Mouse (Mus musculus) spleen, embryonic (tissue): ENCODE results near the gene Alcam.

Source experiments
- CTCF ChIA-PET: fragments of 350-600 bp; sonication (Branson Sonifier 250); formaldehyde crosslinking; loops from one replicate; lab custom pipeline; 2022; lab: Charles Lee

The Alcam gene

DNA sequence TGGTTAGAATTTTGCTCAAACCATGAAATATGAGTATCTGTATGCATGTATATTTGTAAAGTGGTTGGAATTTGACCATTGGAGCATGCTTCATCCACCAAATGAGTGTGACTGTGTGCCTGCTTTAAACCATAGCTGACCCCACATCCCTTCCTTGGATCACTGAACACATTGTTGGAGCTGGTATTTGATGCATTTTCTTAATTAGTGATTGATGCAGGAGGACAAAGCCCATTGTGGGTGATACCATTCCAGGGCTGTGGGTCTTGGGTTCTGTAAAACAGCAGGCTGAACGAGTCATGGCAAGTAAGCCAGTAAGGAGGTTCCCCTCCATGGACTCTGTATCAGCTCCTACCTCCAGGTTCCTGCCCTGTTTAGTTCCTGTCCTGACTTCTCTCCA is 191.3 kb downstream of the Alcam start:
- CTCF ChIA-PET = no interaction called here

DNA sequence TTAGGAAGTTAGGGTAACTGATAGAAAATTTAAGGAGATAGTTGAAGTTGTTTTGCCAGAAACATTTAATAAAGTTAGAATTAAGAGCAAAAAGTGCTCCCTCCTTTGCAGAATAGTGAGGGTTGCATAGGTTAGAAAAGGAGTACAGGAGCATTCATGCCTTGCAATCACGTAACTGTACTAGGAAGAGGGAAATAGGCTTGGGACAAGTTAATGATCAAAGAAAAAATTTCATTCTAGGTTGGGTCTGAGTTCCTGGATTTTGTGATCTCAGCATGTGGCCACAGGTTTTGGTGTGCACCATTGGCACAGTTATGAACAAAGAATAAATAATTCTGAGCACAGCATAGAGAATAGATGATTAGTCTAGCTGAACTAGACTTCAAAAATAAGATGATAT is 192.1 kb downstream of the Alcam start:
- CTCF ChIA-PET = no interaction called here

DNA sequence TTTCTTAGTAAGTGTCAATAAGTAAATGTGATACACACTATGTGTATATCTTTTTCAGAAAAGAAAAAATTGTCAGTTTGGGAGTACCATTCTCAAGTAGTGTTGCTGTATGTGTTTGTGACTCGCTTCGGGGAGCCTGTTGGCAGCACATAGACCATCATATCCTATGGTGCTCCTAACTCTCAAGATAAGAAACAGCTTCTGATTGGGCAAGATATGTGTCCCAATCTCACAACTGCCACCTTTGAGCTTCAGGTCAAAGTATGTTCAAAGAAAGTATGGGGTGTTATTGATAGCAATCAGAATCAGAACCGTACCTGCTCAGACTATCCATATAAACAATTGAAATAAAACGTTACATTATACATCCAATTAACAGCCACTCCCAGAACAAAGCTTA is 202.9 kb downstream of the Alcam start:
- CTCF ChIA-PET = no interaction called here

DNA sequence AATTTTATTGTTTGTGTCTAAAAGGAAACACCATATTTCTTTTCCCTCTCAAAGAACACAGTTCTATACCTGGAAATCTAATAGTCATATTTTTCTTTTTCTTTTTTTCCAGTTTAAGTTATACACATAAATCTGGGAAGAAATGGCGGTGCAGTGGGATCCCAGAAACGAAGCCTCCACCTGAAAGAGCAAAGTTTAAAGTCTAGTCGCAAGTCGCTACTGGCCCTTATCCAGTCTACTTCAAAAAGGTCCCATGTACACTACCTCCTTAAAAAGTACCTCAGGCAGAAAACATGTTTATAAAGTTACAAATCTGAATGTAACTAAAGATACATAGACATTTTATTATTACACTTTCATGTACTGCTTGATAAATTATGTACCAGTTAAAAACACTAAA is 203.7 kb downstream of the Alcam start:
- CTCF ChIA-PET = no interaction called here

DNA sequence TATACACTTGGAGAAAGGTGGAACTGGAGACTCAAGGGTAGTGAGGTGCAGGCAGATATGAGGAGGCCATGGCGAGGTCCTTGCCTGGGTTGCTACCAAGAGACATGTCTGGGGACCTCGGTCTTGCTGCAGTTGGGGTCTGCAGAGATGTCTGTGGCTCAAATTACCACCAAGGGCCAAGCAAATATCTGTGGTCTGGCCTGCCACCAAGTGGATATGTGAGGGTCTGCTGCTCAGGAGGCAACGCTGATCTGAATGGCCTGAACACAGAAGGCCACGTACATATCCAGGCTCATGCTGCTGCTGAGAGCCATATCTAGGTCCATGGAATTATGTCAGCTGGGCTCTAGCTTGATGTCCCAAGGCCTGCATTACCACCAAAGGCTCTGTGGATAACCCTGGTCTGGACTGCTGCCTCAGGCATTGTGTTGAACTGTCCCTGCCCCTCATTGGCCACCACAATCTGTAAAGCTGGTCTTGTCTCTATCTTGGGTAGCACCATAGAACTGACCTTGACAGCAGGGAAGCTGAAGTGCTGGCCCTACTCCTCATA is 210.4 kb downstream of the Alcam start:
- CTCF ChIA-PET = no interaction called here

DNA sequence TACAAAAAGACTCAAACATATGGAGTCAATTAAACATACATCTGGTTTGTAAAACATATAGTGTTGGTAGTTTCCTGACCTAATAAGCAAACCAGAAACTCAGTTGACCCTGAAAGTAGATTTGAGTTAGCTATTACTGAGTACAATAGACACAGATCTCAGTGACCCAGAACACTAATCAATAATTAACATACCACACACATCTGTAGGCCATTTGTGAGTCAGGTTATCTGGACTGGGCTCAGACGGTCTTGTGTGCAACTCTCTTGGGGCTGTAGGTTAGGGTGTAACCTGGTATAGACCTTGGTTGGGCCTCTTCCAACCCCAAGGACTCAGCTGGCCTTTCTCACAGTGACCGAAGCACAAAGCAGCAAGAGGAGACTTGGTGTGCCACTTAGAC is 211.7 kb downstream of the Alcam start:
- CTCF ChIA-PET = no interaction called here

DNA sequence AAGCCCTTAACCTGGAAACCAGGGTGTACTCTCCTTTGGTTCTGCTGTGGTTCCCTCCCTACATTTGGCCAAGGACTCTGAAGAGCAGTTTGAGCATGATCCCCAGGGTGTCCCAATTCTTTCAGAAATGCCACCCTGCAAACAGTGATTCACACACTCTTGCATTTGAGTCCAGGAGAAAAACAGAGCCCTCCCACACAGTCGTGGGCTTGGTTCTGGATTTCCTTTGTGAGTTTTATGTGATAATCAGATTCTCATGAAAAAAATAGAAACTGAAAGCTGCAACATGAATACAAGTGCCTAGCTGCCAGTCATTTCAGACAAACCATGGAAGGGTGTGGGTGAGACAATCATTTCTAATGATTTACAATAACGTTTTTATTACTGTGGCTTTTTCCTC is 223.9 kb downstream of the Alcam start:
- CTCF ChIA-PET = no interaction called here

DNA sequence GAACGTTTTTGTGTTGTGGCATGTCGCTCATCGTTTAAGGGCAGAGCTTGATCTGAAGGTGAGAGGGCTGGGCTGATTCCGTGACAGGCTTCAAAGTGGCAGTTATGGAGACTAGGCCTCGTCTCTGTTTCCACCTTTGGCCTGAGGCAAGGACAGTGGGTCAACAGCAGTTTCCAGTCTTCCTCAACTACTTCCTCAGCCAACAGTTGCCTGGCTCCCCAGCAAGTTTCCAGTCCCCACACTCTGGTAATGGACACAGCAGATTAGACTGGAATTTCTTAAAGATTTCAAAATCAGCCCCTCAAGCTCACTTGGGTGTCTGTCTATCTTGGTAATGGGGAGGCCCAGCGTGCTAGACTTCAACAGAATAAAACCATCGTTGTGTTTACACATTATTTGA is 224.4 kb downstream of the Alcam start:
- CTCF ChIA-PET = no interaction called here

DNA sequence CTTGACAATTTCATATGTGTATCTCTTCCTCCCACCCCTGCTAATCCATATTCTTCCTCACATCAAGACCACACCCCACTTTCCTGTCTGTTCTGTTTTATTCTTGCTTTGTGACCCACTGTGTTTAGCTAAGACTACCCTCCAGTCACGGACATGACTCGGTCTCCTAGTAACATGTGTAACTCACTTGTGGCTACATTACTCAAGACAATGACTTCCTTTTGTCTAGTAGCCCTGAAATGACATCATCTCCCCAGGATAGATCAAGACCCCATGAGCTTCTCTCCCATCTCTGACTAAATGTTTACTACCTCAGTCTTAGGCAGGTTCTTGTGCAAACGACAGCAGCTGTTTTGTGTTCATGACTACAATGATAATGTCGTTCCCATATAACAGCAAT is 231.0 kb downstream of the Alcam start:
- CTCF ChIA-PET = no interaction called here

DNA sequence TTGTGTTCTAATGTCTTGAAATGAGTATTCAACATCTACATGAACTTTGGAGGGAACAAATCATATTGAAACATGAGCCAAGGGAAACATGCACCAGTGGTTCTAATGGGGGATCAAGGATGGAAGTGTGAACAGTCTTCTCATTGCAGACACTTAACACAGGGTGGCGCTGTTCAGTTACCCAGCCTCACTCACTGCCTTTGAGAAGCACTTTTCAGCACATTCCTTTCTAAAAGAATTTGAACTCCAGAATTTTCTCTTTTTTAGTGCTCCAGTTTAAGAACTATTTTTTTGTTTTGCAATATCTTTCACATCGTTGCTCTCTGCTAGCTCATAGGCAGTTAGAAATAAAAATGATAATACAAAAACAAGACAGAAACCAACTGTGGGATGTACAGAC is 234.8 kb downstream of the Alcam start:
- CTCF ChIA-PET = no interaction called here

DNA sequence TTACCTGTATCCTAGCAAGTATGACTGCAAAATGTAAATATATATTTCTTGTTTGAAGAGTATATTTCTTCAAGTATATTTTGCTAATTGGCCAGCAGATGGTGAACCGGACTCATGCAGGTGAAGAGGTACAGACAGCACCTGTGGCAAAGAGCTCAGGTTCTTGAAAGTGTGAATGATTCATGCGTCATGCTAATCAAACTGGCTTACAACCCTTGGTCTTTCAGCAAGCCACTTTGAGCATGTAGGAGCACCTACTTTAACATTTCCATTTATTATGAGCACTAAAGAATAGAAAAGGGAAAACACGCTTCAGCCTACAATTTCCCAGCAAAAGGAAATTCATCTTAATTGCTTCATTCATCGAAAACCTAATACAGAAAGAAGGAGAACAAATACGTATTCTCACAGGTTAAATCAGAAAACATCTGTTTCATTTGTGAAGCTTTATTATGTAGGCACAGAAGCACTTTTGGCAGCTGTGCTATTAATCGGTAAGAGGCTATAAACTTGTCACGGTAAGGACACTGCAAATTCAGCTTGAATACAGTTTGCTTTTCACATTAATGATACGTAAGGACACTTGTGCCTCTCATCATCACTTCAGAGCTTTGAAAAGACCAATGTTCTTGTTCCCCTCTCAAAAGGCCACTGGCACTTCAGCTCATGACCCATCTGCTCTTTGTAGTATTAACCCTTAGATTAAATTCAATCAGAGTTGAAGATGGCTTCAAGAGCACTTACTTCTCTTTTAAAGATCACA is 242.8 kb downstream of the Alcam start:
- CTCF ChIA-PET = no interaction called here

DNA sequence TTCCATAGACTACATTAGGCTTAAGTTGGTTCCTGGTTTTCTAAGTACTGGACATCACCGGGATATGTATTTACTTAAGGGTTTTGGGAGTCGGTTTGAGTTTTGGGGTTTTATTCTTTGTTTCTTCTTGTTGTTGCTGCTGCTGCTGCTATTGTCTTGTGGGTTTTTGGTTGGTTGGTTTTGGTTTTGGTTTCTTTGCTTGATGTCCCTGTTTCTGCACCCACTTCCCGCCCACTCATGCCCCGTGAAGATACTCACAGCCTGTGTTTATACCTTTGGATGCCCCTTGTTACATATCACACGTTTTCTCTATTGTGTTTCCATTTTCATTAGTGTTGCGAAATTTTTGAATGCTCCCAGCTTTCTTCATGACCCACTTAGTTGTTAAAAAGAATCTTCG is 253.8 kb downstream of the Alcam start:
- CTCF ChIA-PET = no interaction called here
